Mouse (Mus musculus): ENCODE results near the gene Zfp213. TPM values are rescaled to one million over a fixed set of nuclear protein-coding genes. Genes with fewer than 3 reads are reported as not detected.
"Not testable (repeated sequence)": the region's sequence is repeated elsewhere in the genome, so short reads cannot be mapped to it uniquely, and the experiment has no call there.

The Zfp213 gene
- polyA plus RNA-seq, 1 experiment = 8.0 TPM

DNA sequence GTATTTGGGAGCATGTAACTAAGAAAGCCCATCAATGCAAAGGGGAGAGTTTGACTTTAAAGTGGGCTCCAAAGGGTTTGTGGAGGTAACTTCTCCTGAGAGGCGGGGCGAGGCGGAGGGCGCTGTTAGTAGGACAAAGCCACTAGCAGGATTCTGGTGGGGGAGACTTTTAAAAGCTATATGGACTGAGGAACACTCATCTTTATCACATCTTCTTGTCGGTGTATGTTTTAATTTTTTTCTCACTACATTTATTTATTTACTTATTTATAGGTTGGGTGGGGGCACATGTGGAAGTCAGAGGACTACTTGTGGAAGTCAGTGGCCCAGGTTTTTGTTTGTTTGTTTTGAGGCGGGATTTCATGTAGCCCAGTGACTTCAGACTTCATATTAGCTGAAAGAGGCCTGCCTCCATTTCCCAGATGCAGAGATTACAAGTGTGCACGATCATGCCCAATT is 35.6 kb upstream of the Zfp213 start:
- H3K36me3 ChIP-seq (replicated peaks; ENCODE audit: low read length) = no peaks in the 10 kb centered on the region
- peaks cover 10% of the 10 kb centered on the region for H3K27me3 ChIP-seq (replicated peaks)
- H3K9me3 ChIP-seq = no peaks in the 10 kb centered on the region
- peaks cover 42% of the 10 kb centered on the region for H3K4me1 ChIP-seq
- peak overlapping the region; percentile 90 for H3K4me3 ChIP-seq (replicated peaks)
- TF ChIP-seq FLI1 (IDR thresholded peaks at IDR 0.05; ENCODE audit: low read length) (no peak), GATA1 (IDR thresholded peaks at IDR 0.05; ENCODE audit: borderline replicate concordance, low read length) (no peak)

DNA sequence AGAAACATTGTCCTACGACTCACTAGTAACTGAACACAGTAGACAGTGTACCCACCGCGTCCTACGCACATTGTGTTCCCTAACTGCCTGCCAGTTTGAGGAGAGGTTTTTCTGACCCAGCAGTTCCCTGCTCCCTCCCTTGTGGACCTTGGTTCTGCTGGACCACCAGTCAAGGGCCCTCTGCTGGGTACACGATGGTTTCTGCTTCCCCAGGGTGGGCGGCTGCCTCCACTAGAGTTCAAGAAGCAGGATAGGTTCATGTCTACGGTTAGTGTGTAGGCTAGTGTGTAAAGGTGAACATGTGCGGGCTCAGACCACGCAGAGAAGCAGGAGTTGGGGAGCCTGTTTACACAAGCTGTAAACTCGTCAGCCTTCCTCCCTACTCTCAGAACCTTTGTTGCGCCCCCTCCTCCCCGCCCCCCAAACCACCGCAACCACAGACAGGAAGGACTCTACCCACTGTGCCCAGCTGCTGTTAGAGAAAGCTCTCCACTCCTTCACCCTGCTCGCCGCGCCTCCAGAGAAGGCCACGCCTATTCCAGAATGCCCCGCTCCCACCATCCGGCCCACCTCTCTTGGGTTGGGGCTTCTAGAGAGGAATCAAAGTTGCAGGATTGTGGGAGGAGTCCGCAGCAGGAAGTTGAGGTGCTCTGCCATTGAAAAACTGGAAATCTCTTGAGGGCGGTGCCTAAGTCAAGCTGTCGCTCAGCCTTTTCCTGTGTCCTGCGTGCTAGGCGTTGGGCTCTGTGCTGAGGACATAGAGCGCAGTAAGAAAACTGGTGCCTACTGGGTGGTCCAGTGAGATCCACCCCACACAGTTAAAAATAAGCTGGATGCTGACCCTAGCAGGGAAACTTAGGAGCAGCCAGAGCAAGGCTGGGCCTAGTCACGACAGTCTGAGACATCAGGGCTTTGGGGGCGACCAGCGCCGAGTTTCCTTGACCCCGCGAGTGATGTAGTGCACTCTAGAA is 34.8 kb upstream of the Zfp213 start, which contains the start of gene Zfp13:
Gene Zfp13, minus strand, starts transcription at position 906 of the 971 bp plus-strand sequence.
- no peaks in the 10 kb centered on the region for H3K9me3 ChIP-seq
- no peak for TF ChIP-seq GATA1 (IDR thresholded peaks at IDR 0.05; ENCODE audit: borderline replicate concordance, low read length)
- TF ChIP-seq FLI1 (IDR thresholded peaks at IDR 0.05; ENCODE audit: low read length) = no peak
- peaks cover 8% of the 10 kb centered on the region for H3K27me3 ChIP-seq (replicated peaks)
- peaks cover 42% of the 10 kb centered on the region for H3K4me1 ChIP-seq
- peak within 1 kb of the TSS; percentile 90 for H3K4me3 ChIP-seq (replicated peaks)
- H3K36me3 ChIP-seq (replicated peaks; ENCODE audit: low read length) = no peaks in the 10 kb centered on the region

DNA sequence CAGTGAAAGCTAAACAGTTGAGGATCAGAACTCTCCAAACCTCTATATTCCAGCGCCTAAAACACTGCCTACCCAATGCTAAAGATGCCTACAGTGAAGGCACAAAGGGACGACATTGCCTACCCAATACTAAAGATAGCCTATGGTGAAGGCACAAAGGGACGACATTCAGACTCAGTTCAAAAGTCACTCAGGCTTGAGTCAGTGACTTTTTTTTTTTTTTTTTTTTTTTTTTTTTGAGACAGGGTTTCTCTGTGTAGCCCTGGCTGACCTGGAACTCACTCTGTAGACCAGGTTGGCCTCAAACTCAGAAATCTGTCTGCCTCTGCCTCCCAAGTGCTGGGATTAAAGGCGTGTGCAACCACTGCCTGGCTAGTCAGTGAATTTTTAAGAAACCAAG is 31.1 kb upstream of the Zfp213 start:
- not testable (repeated sequence) for H3K36me3 ChIP-seq (replicated peaks; ENCODE audit: low read length); H3K4me3 ChIP-seq (replicated peaks); H3K9me3 ChIP-seq
- peaks cover 46% of the 10 kb centered on the region for H3K4me1 ChIP-seq
- peaks cover 16% of the 10 kb centered on the region for H3K27me3 ChIP-seq (replicated peaks)

DNA sequence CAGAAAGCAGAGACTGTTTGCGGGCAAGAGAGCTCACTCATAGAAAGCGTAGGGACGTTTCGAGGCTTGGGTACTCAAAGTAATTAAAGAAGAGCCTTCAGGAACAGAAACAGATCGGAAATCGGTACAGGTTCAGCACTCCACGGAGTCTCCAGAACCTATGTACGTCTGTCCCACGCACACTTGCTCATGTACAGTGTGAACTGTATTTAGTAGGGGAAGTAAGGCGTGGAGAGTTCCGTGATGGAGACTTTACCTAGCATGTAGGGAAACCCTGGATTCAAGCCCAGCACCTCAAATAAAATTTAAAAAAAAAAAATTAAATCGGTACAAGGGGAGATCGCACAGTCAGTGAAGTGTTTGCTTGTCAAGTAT is 28.9 kb upstream of the Zfp213 start:
- Histone ChIP-seq H3K36me3 (replicated peaks; ENCODE audit: low read length) (no peaks in the 10 kb centered on the region), H3K4me3 (replicated peaks) (peak overlapping the region; percentile 90), H3K4me1 (peaks cover 24% of the 10 kb centered on the region), H3K9me3 (no peaks in the 10 kb centered on the region), H3K27me3 (replicated peaks) (peaks cover 10% of the 10 kb centered on the region)
- TF ChIP-seq FLI1 (IDR thresholded peaks at IDR 0.05; ENCODE audit: low read length) (no peak), GATA1 (IDR thresholded peaks at IDR 0.05; ENCODE audit: borderline replicate concordance, low read length) (no peak)

DNA sequence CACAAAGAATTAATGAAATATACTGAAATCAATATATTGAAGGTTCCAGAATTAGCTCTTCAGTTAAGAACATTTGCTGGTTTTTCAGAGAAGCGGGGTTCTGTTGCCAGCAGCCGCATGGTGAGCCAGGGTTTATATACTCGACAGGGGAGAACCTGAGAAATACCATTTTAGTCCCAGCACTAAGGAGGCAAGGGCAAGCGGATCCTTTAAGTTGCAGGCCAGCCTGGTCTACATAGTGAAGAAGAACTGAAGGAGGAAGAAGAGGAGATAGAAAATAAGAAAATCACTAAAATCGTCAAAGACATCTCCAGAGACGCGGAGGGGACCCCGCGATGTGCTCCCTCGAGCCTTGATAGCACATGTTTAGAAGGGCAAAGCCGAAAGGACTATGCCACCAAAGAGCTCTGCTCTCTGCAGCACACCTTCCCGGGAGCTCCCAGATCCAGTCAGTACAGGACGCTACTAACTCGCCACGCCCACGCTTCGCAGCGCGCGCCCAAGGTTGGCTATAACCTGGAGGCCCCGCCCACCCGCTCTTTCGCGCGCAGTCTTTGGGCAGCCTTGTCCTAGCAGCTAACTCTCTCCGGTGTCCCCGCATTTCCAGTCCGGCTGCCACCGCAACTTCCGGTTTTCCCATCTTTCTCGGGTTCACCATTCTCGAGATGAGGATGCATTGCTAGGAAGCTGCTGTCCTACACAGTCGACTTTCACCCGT is 28.3 kb upstream of the Zfp213 start:
- TF ChIP-seq GATA1 (IDR thresholded peaks at IDR 0.05; ENCODE audit: borderline replicate concordance, low read length) (no peak), FLI1 (IDR thresholded peaks at IDR 0.05; ENCODE audit: low read length) (no peak)
- H3K9me3 ChIP-seq = no peaks in the 10 kb centered on the region
- peak overlapping the region; percentile 90 for H3K4me3 ChIP-seq (replicated peaks)
- H3K27me3 ChIP-seq (replicated peaks) = peaks cover 9% of the 10 kb centered on the region
- H3K4me1 ChIP-seq = peaks cover 21% of the 10 kb centered on the region
- no peaks in the 10 kb centered on the region for H3K36me3 ChIP-seq (replicated peaks; ENCODE audit: low read length)

DNA sequence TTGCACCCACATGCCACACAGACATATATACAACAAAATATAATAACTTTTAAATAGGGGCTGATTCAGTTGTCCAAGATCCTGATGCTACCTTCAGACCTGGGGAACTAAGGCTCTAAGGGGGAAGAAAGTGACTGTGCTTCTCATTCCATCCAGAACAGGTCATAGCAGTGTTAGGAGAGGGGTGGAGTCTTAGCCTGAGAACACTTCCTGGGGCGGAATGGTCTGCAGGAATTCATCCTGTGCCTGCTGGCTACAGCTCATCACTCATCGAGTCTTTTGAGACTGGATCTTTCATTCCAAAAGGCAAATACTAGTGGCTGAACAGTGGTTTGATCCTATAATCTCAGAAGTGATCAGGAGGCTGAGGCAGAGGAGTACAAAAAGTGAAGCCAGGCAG is 23.2 kb upstream of the Zfp213 start:
- Histone ChIP-seq H3K36me3 (replicated peaks; ENCODE audit: low read length) (no peaks in the 10 kb centered on the region), H3K4me1 (peaks cover 30% of the 10 kb centered on the region), H3K9me3 (no peaks in the 10 kb centered on the region), H3K4me3 (replicated peaks) (no peak overlapping the region), H3K27me3 (replicated peaks) (peaks cover 38% of the 10 kb centered on the region)
- TF ChIP-seq FLI1 (IDR thresholded peaks at IDR 0.05; ENCODE audit: low read length) (no peak), GATA1 (IDR thresholded peaks at IDR 0.05; ENCODE audit: borderline replicate concordance, low read length) (no peak)

DNA sequence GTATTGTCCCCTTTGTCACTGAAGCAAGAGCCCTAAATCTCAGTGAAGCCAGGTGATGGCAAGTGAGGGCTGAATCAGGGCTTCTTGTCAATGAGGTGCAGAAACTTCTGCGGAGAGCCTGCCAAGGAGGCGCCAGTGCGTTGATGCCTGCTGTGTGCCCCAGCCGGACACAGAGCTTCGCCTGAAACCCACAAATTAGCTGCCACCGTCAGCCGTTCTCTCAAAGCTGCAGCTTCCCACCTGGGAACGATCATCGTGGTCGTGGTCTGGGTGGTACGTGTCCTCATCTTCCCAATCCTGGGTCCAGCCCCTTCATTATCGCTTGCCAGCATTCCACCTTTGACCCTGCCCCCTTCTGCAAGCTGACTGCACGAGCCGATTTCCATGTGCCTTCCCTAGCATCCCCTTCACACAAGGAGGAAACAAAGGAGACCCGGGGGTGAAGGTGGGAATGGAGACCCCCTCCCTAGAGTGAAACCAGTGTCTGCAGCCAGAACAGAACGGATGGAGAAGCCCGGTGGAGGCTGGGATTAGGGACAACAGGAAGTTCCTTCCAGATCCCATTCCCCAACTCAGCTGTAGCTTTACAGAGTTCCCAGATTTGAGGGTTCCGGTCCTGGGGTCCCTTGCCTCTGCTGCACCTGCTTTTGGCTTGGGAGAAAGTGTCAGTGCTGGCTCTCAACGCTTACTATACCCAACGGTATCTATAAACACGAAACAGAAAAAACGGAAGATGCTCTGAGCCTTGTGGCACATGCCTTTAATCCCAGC is 21.9 kb upstream of the Zfp213 start:
- Histone ChIP-seq H3K4me1 (peaks cover 25% of the 10 kb centered on the region), H3K27me3 (replicated peaks) (peaks cover 38% of the 10 kb centered on the region), H3K36me3 (replicated peaks; ENCODE audit: low read length) (no peaks in the 10 kb centered on the region), H3K4me3 (replicated peaks) (peak overlapping the region; percentile 88), H3K9me3 (no peaks in the 10 kb centered on the region)
- TF ChIP-seq FLI1 (IDR thresholded peaks at IDR 0.05; ENCODE audit: low read length) (no peak), GATA1 (IDR thresholded peaks at IDR 0.05; ENCODE audit: borderline replicate concordance, low read length) (no peak)

DNA sequence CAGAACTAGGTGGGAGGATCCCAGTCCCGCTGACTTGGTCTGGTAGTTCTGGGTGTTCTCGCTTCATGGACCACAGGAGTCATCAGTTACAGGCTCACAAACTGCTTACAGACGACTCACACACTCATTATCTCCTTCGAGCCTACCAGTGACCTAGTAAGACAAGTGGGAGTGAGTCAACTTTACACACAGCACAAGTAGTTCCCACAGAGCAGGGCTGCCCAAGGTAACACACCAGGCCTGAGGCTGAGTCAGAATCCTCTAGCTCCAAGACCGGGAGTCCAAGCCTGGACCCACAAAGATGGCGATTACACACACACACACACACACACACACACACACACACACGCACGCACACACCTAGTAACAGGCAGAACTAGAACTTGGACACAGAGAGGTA is 20.7 kb upstream of the Zfp213 start:
- H3K9me3 ChIP-seq = no peaks in the 10 kb centered on the region
- no peaks in the 10 kb centered on the region for H3K36me3 ChIP-seq (replicated peaks; ENCODE audit: low read length)
- peaks cover 47% of the 10 kb centered on the region for H3K27me3 ChIP-seq (replicated peaks)
- H3K4me3 ChIP-seq (replicated peaks) = no peak overlapping the region
- no peak for TF ChIP-seq GATA1 (IDR thresholded peaks at IDR 0.05; ENCODE audit: borderline replicate concordance, low read length)
- no peak for TF ChIP-seq FLI1 (IDR thresholded peaks at IDR 0.05; ENCODE audit: low read length)
- H3K4me1 ChIP-seq = peaks cover 34% of the 10 kb centered on the region

DNA sequence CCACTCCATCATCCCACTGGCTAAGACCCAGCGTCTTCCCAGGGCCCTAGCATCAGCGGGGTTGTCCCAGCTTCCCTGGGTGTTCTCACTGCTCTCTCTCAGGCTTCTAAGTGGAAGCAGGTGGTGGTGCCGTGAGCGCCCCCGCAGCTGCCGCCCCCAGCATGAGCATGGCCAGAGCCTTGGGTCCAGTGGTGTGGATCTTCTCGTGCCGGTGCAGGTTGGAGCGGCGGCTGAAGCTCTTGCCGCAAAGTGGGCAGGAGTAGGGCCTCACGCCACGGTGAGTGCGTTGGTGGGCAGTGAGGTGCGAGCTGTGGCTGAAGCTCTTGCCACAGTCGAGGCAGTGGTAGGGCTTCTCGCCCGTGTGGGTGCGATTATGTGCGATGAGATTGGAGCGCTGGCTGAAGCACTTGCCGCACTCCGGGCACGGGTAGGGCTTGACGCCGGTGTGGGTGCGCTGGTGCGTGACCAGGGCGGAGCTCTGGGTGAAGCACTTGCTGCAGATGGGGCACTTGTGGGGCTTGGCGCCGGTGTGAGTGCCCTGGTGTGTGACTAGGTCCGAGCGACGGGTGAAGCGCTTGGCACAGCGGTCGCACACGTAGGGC is 12.0 kb upstream of the Zfp213 start:
- TF ChIP-seq GATA1 (IDR thresholded peaks at IDR 0.05; ENCODE audit: borderline replicate concordance, low read length) (no peak), FLI1 (IDR thresholded peaks at IDR 0.05; ENCODE audit: low read length) (no peak)

More for the DNA sequence above, 12.0 kb upstream of the Zfp213 start:
- Histone ChIP-seq H3K4me1 (peaks cover 20% of the 10 kb centered on the region), H3K9me3 (no peaks in the 10 kb centered on the region), H3K27me3 (replicated peaks) (peaks cover 24% of the 10 kb centered on the region), H3K4me3 (replicated peaks) (no peak overlapping the region), H3K36me3 (replicated peaks; ENCODE audit: low read length) (no peaks in the 10 kb centered on the region)

All from megakaryocyte, embryonic 14.5 days (primary cell).